In the genomic region with DNA sequence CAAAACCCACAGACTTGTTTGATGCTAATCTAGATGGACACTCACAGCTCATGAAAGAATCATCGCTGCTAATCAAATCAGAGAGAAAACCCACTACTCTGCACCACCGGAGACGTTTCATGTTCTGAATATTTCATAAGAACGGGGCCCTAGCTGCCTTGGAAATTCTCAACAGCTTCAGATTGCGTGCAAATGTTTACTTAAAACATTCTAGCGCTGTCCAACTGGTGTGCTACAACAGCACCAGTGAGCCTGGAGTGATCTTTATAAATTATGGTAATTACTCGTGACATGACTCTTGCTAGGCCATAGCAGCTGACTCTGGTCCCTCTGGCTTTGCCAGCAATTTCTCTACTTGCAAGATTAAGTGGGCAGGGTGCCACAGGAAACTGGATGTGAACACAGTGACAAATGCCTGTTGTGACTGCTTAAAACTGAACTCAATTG, we compare ENCODE assay signal across 9 mouse cellular contexts.
A peak's percentile ranks its signal among the peaks of the same experiment; 100 is the strongest.
DNase-seq lines count a peak whose midpoint lies in the region; ATAC-seq lines count a peak whose summit lies in the region.
"Had no signal": no experiment of that assay in that cellular context is flagged by ENCODE, and none has a peak within 500 bp of the region (broad histone marks: within the 10 kb centered on the region; RNA-seq: fewer than 3 reads in every experiment).

No protein-coding gene starts in this region.

- H3K27me3 ChIP-seq in neural tube, embryonic 14.5 days (ENCODE audit: control insufficient read depth, insufficient read depth, low read length), result no peaks in the 10 kb centered on the region
- H3K27me3 ChIP-seq in hindbrain, embryonic 12.5 days, result no peaks in the 10 kb centered on the region

- H3K4me2 ChIP-seq in neural tube, embryonic 14.5 days (ENCODE audit: low read depth, low read length), result no peak overlapping the region
- no peak overlapping the region for H3K4me2 ChIP-seq in hindbrain, embryonic 12.5 days (replicated peaks)

- H3K4me3 ChIP-seq in neural tube, embryonic 14.5 days (ENCODE audit: low read depth, low read length), result no peak overlapping the region
- no peak overlapping the region for H3K4me3 ChIP-seq in hindbrain, embryonic 12.5 days

- 63% methylated on average over 7 of the region's 7 CpGs for WGBS in neural tube, embryonic 14.5 days
- 60% methylated on average over 7 of the region's 7 CpGs for WGBS in hindbrain, embryonic 12.5 days

- no peaks in the 10 kb centered on the region for H3K4me1 ChIP-seq in neural tube, embryonic 14.5 days (ENCODE audit: control insufficient read depth, insufficient read depth, low read length)
- no peaks in the 10 kb centered on the region for H3K4me1 ChIP-seq in hindbrain, embryonic 12.5 days

- no peaks in the 10 kb centered on the region for H3K36me3 ChIP-seq in neural tube, embryonic 14.5 days (ENCODE audit: control insufficient read depth, insufficient read depth, low read length)
- H3K36me3 ChIP-seq in hindbrain, embryonic 12.5 days, result no peaks in the 10 kb centered on the region

- DNase-seq in gastrocnemius, postnatal 10 days, result peak; percentile 7
- no peak for DNase-seq in gastrocnemius, adult 18-20 months (ENCODE audit: low spot score)
- DNase-seq in neural tube, embryonic 10.5 days (ENCODE audit: extremely low spot score, low spot score), result no peak
- no peak for DNase-seq in ovary, postnatal 10 days (ENCODE audit: low spot score)
- no peak for DNase-seq in urinary bladder, adult 2 months (ENCODE audit: low spot score)

- H3K9me3 ChIP-seq in neural tube, embryonic 14.5 days (ENCODE audit: control insufficient read depth, low read length), result no peaks in the 10 kb centered on the region
- no peaks in the 10 kb centered on the region for H3K9me3 ChIP-seq in hindbrain, embryonic 12.5 days (replicated peaks)

- no peak overlapping the region for H3K9ac ChIP-seq in neural tube, embryonic 14.5 days (replicated peaks; ENCODE audit: low read depth, low read length)
- no peak overlapping the region for H3K9ac ChIP-seq in hindbrain, embryonic 12.5 days

- H3K27ac ChIP-seq in neural tube, embryonic 14.5 days (ENCODE audit: low read depth, low read length), result 0 out of 2 replicates have a peak overlapping the region, but pooled peaks have one; percentile 5
- H3K27ac ChIP-seq in hindbrain, embryonic 12.5 days, result no peak overlapping the region
- H3K27ac ChIP-seq: macrophage had no signal

- ATAC-seq in neural tube, embryonic 14.5 days (ENCODE audit: low read depth), result 0 out of 2 replicates have a peak, but pooled peaks have one; percentile 31
- peak; percentile 73 for ATAC-seq in hindbrain, embryonic 12.5 days (ENCODE audit: low FRiP score)
- no peak for ATAC-seq in erythroblast, adult 5-6 weeks (replicated peaks; ENCODE audit: low FRiP score, poor library complexity, severe bottlenecking)
